Mouse (Mus musculus): Measurements from ENCODE around the gene Gabbr2. TPM values are rescaled to one million over a fixed set of nuclear protein-coding genes. Genes with fewer than 3 reads are reported as not detected.

Gene Gabbr2
- polyA plus RNA-seq, 1 experiment from 2014 or later = 0.08 TPM

DNA sequence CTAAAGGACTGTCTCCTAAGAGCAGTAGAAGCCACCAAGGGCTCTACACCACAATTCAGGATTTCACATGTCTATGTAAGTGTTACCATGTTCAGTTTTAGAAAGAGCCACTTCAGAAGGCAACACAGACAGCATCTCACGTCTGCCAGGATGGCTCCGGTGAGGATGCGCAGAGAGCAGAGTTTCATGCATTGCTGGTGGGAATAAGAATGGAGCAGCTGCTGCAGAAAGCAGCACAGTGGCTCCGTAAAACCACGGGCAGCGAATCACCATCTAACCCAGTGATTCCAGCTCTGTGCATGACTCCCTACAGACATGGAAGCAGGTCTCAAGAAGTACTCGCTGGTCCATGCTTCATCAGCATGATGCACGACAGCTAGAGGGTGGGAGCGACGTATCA lies 31.5 kb downstream of the Gabbr2 start:
- no peak overlapping the region for H3K4me3 ChIP-seq (replicated peaks)
- H3K36me3 ChIP-seq = no peaks in the 10 kb centered on the region
- no peak for ATAC-seq (ENCODE audit: insufficient number of reproducible peaks, insufficient read depth, low FRiP score, low TSS enrichment, low read depth)
- H3K27ac ChIP-seq = no peak overlapping the region
- no peak overlapping the region for H3K4me2 ChIP-seq
- peaks cover under 1% of the 10 kb centered on the region; the same call in 1 of the 2 replicates for H3K9me3 ChIP-seq
- no peaks in the 10 kb centered on the region; the same call in 1 of the 2 replicates for H3K27me3 ChIP-seq
- no peak overlapping the region for H3K9ac ChIP-seq (replicated peaks)
- no peaks in the 10 kb centered on the region for H3K4me1 ChIP-seq (replicated peaks)
- WGBS = 87% methylated on average over 10 of the region's 10 CpGs

DNA sequence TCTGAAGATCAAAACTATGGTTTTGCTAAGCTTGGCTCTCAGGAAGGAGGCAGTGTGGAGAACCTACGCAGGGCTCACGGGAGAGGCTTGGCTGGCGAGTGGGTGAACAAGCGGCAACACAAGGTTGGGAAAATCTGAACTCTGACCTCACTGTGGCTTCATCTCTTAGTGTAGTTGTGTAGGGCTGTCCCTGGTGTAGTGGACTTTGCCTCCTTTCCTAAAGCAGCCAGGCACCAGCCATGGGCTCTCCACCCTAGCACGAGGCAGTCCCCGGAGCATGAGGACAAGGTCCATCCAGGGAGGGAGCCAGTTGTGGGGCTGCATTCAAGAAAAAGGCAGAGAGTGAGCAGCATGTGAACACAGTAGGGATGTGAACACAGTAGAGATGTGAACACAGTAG lies 31.9 kb downstream of the Gabbr2 start:
- no peaks in the 10 kb centered on the region; the same call in 1 of the 2 replicates for H3K27me3 ChIP-seq
- no peak overlapping the region for H3K27ac ChIP-seq
- H3K4me3 ChIP-seq (replicated peaks) = no peak overlapping the region
- H3K4me1 ChIP-seq (replicated peaks) = no peaks in the 10 kb centered on the region
- H3K36me3 ChIP-seq = no peaks in the 10 kb centered on the region
- WGBS = 92% methylated on average over 6 of the region's 6 CpGs
- H3K4me2 ChIP-seq = no peak overlapping the region
- no peak for ATAC-seq (ENCODE audit: insufficient number of reproducible peaks, insufficient read depth, low FRiP score, low TSS enrichment, low read depth)
- H3K9ac ChIP-seq (replicated peaks) = no peak overlapping the region
- H3K9me3 ChIP-seq = no peaks in the 10 kb centered on the region

DNA sequence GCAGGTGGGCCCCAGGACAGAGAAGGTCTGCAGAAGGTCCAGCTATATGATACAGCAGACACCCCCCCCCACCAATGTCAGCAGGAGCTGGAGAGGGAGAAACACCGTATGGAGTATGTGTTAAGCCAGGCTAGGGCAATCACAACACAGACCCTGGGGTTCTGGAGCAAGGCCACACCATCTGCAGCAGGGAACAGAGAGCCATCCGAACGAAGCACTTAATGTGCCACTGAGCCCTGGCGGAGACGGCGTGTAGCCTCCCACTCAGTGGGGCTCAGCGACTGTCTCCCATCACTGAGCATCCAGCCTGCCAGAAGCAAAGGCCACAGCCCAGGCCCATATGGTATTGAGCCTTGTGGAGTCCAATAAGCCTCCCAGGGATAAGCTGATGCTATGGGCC lies 33.7 kb downstream of the Gabbr2 start:
- H3K9ac ChIP-seq (replicated peaks) = no peak overlapping the region
- no peaks in the 10 kb centered on the region for H3K36me3 ChIP-seq
- H3K4me2 ChIP-seq = no peak overlapping the region
- H3K4me1 ChIP-seq (replicated peaks) = no peaks in the 10 kb centered on the region
- no peak overlapping the region for H3K4me3 ChIP-seq (replicated peaks)
- no peak overlapping the region for H3K27ac ChIP-seq
- no peaks in the 10 kb centered on the region for H3K9me3 ChIP-seq
- WGBS = 82% methylated on average over 7 of the region's 7 CpGs
- ATAC-seq (ENCODE audit: insufficient number of reproducible peaks, insufficient read depth, low FRiP score, low TSS enrichment, low read depth) = no peak
- no peaks in the 10 kb centered on the region; the same call in 1 of the 2 replicates for H3K27me3 ChIP-seq

DNA sequence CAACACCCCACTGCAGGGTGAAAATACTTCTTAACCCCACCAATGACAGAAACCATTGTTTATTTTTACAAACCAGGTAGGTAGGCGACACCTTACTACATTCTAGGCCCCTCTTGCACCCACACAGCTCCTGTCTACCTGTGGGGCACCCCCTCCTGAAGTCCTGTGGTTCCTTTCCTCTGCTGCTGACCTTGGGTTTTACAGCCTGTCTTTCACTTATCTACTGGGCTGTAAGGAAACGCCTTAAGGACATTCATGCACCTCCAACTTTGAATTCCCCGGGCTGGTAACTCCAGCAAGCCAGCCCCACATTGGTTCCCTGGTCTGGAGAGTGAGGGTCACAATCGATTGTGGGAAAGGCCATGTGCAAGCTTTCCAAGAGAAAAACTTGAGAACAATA lies 34.7 kb downstream of the Gabbr2 start:
- WGBS = 61% methylated on average over 4 of the region's 4 CpGs
- no peak overlapping the region for H3K4me2 ChIP-seq
- H3K27me3 ChIP-seq = no peaks in the 10 kb centered on the region
- no peaks in the 10 kb centered on the region for H3K9me3 ChIP-seq
- no peak overlapping the region for H3K4me3 ChIP-seq (replicated peaks)
- ATAC-seq (ENCODE audit: insufficient number of reproducible peaks, insufficient read depth, low FRiP score, low TSS enrichment, low read depth) = no peak
- H3K4me1 ChIP-seq (replicated peaks) = no peaks in the 10 kb centered on the region
- H3K27ac ChIP-seq = no peak overlapping the region
- H3K36me3 ChIP-seq = no peaks in the 10 kb centered on the region
- no peak overlapping the region for H3K9ac ChIP-seq (replicated peaks)

DNA sequence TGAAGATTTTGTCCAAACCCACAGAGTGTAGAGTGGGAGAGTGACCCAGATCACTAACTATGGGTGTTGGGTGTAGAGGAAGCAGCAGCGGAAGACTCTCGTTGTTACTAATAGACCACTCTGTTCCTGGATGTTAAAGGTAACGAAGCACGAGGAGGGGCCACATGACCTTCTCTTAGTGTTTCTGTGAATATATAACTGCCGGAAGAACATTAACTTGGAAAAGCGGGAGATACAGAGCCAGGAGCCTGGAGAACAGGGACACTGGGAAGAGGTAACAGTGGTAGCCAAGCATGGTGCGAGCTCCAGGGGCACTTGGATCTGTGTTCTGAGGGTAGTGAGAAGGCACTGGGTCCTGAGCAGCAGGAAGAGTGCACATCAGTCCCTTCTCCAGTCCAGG lies 38.7 kb downstream of the Gabbr2 start:
- Histone ChIP-seq H3K9ac (replicated peaks) (no peak overlapping the region), H3K4me1 (replicated peaks) (no peaks in the 10 kb centered on the region), H3K4me3 (replicated peaks) (no peak overlapping the region), H3K9me3 (no peaks in the 10 kb centered on the region), H3K36me3 (no peaks in the 10 kb centered on the region), H3K4me2 (no peak overlapping the region), H3K27me3 (no peaks in the 10 kb centered on the region), H3K27ac (no peak overlapping the region)
- 84% methylated on average over 7 of the region's 7 CpGs for WGBS
- ATAC-seq (ENCODE audit: insufficient number of reproducible peaks, insufficient read depth, low FRiP score, low TSS enrichment, low read depth) = no peak

DNA sequence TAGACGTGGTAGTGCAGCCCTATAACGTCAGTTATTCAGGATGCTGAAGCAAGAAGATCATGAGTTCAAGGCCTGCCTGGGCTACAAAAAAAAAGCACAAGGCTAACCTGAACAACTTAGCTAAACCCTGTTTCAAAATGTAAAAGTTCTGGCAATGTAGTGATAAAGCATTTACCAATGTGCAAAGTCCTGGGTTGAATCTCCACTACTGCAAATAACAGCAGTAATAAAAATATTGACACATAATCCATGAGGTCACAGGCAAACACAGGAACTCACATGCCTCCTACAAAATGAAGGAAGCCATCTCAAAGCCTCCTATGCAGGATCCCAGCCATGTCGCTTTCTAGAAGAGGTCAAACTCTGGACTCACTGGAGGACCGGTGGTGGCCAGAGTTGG lies 39.1 kb downstream of the Gabbr2 start:
- Histone ChIP-seq H3K9ac (replicated peaks) (no peak overlapping the region), H3K27me3 (no peaks in the 10 kb centered on the region), H3K27ac (no peak overlapping the region), H3K4me1 (replicated peaks) (no peaks in the 10 kb centered on the region), H3K4me2 (no peak overlapping the region), H3K9me3 (no peaks in the 10 kb centered on the region), H3K36me3 (no peaks in the 10 kb centered on the region), H3K4me3 (replicated peaks) (no peak overlapping the region)
- ATAC-seq (ENCODE audit: insufficient number of reproducible peaks, insufficient read depth, low FRiP score, low TSS enrichment, low read depth) = no peak
- 97% methylated on average over 4 of the region's 4 CpGs for WGBS

DNA sequence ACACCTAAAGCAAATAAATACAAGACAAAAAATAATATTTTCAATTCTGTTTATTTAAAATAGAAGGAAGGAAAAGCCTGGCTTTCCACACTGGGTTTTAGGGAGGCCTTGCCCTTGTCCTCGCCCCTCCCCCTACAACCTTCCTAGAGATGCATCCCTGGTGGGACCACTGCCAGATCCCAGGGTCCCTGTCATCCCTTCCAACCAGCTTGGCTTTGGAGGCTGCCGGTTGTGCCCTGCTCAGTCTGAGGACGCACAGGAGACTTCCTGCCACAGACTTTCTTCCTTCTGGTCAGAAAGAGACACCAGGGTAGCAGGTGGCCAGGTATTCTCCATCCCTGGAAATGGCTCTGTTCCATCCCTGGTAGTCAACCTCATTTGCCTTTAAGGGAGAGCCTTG lies 57.4 kb downstream of the Gabbr2 start:
- H3K36me3 ChIP-seq = no peaks in the 10 kb centered on the region
- no peaks in the 10 kb centered on the region for H3K27me3 ChIP-seq
- no peak overlapping the region for H3K9ac ChIP-seq (replicated peaks)
- no peaks in the 10 kb centered on the region for H3K4me1 ChIP-seq (replicated peaks)
- no peak overlapping the region for H3K4me2 ChIP-seq
- H3K4me3 ChIP-seq (replicated peaks) = no peak overlapping the region
- no peaks in the 10 kb centered on the region for H3K9me3 ChIP-seq
- no peak overlapping the region for H3K27ac ChIP-seq
- 81% methylated on average over 3 of the region's 3 CpGs for WGBS
- ATAC-seq (ENCODE audit: insufficient number of reproducible peaks, insufficient read depth, low FRiP score, low TSS enrichment, low read depth) = no peak

DNA sequence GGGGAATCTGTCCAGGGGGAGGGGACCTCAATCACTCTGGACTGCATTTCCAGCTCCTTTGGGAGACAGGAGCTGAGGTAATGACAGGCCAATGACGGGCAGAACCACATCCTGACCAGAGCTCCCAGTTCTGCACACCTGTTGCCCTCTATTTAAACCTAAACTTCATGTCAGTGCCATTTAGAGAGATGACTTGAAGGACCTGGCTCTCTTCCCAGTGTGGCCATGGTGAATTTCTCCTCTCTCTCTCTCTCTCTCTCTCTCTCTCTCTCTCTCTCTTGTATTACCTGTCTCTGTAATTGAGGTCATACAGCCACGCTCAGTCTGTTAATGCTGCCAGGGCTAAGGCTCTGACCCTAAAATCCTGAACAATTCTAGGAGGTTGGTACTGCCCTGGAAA lies 58.1 kb downstream of the Gabbr2 start:
- Histone ChIP-seq H3K4me2 (no peak overlapping the region), H3K9ac (replicated peaks) (no peak overlapping the region), H3K9me3 (no peaks in the 10 kb centered on the region), H3K27me3 (no peaks in the 10 kb centered on the region), H3K4me1 (replicated peaks) (no peaks in the 10 kb centered on the region), H3K36me3 (no peaks in the 10 kb centered on the region), H3K27ac (no peak overlapping the region), H3K4me3 (replicated peaks) (no peak overlapping the region)
- 82% methylated on average over 2 of the region's 2 CpGs for WGBS
- ATAC-seq (ENCODE audit: insufficient number of reproducible peaks, insufficient read depth, low FRiP score, low TSS enrichment, low read depth) = no peak

DNA sequence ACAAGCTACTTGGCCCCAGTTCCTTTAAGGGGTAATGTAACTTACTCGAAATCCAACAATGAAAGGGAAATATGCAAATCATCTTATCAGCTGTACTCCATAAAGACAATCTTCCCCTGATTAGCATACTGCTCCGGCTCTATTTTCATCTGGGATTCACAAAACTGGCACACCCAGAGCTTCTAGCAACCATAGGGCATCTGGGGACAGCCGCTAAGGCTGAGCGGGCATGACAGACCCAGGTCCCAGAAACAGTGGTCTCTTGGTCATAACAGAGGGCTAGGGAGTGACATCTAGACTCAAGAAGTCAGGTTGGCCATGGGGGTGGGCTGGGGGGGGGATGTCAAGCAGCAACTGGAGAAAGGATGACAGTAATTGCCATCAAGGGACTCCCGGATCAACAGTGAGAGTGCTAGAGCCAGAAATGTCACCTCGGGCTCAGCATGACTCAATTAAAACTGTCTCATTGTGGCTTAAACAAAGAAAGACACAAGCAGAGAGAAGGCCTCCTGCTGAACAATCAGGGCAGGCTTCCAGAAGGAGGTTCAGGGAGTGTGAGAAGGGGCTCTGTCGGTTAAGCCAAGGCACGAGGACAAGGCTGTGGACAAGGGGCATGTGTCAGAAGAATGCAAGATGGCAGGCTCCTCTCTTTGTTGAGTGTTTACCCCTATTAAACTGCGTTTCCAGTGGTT lies 59.8 kb downstream of the Gabbr2 start:
- no peak overlapping the region for H3K9ac ChIP-seq (replicated peaks)
- no peak overlapping the region for H3K4me2 ChIP-seq
- H3K36me3 ChIP-seq = no peaks in the 10 kb centered on the region
- no peaks in the 10 kb centered on the region for H3K9me3 ChIP-seq
- no peaks in the 10 kb centered on the region for H3K27me3 ChIP-seq
- no peak overlapping the region for H3K27ac ChIP-seq
- WGBS = 78% methylated on average over 9 of the region's 9 CpGs
- no peak overlapping the region for H3K4me3 ChIP-seq (replicated peaks)
- no peaks in the 10 kb centered on the region for H3K4me1 ChIP-seq (replicated peaks)
- ATAC-seq (ENCODE audit: insufficient number of reproducible peaks, insufficient read depth, low FRiP score, low TSS enrichment, low read depth) = no peak

DNA sequence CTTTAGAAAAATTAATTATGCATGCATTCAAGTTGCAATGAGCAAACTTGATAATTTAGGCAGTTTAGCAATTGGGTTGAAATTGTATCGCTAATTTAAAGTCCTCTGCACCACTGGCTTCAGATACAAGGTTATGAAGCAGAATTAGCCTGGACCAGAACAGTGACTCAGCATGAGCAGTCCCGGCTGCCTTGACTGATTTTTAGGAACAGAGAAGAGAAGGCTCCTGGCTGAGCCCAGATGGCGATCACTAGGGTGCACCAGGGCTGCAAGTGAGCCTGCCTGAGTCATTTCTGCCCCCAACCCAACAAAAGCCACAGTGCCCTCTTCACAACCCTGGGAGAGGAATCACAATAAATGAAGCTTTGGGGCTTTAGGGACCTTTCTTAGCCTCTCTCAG lies 63.6 kb downstream of the Gabbr2 start:
- H3K4me3 ChIP-seq (replicated peaks) = no peak overlapping the region
- H3K9me3 ChIP-seq = no peaks in the 10 kb centered on the region
- H3K9ac ChIP-seq (replicated peaks) = no peak overlapping the region
- no peaks in the 10 kb centered on the region for H3K36me3 ChIP-seq
- H3K27ac ChIP-seq = no peak overlapping the region
- H3K4me2 ChIP-seq = no peak overlapping the region
- no peak for ATAC-seq (ENCODE audit: insufficient number of reproducible peaks, insufficient read depth, low FRiP score, low TSS enrichment, low read depth)
- H3K27me3 ChIP-seq = no peaks in the 10 kb centered on the region
- H3K4me1 ChIP-seq (replicated peaks) = no peaks in the 10 kb centered on the region
- 72% methylated on average over 3 of the region's 3 CpGs for WGBS

DNA sequence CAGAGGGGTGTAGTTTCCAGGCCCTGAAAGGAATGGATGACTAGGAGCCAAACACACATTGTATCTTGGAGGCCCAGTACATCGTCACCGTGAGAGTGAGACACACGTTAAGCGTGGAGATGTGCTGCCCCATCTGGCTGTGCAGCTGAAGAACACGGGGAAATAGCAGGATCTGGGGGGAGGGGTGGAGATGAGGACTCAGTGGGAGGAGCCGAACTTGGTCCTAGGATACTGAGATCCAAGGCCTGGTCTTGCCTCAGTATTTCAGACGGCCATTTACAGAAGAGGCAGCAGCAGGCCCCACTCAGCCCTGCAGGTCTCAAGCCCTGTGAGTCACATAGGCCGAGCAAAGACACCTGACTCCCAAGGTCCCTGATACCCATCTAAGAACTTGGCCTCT lies 72.5 kb downstream of the Gabbr2 start:
- no peak for ATAC-seq (ENCODE audit: insufficient number of reproducible peaks, insufficient read depth, low FRiP score, low TSS enrichment, low read depth)
- Histone ChIP-seq H3K4me3 (replicated peaks) (no peak overlapping the region), H3K27ac (no peak overlapping the region), H3K4me2 (no peak overlapping the region), H3K9ac (replicated peaks) (no peak overlapping the region), H3K4me1 (replicated peaks) (no peaks in the 10 kb centered on the region), H3K36me3 (no peaks in the 10 kb centered on the region), H3K27me3 (0 out of 2 replicates have a peak, but pooled peaks cover 10% of the 10 kb centered on the region), H3K9me3 (no peaks in the 10 kb centered on the region)
- 57% methylated on average over 8 of the region's 8 CpGs for WGBS

DNA sequence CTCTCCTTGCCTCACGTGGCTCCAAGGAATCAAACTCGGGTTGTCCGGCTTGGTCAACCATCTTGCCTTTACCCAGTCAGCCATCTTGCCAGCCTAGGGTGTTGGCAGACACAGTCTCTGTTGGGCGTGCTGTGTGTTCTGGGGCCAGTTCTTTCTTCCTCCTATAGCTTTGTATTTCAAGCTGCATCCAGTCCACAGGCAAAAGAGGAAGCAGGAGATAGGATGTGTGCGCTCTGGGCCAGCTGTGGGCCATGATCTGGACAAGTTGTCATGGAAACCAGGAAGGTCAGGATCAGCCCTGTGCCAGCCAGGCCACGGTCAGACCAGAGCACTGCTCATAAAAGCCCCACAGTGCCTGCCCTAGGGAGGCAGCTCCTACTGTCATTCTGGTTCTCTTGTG lies 74.9 kb downstream of the Gabbr2 start:
- Histone ChIP-seq H3K9me3 (no peaks in the 10 kb centered on the region), H3K4me3 (replicated peaks) (no peak overlapping the region), H3K4me2 (no peak overlapping the region), H3K27ac (no peak overlapping the region), H3K4me1 (replicated peaks) (peaks cover 5% of the 10 kb centered on the region; the same call in 1 of the 2 replicates), H3K36me3 (no peaks in the 10 kb centered on the region), H3K27me3 (0 out of 2 replicates have a peak, but pooled peaks cover 10% of the 10 kb centered on the region), H3K9ac (replicated peaks) (no peak overlapping the region)
- WGBS = 75% methylated on average over 6 of the region's 6 CpGs
- ATAC-seq (ENCODE audit: insufficient number of reproducible peaks, insufficient read depth, low FRiP score, low TSS enrichment, low read depth) = no peak

Measured in limb, embryonic 12.5 days (tissue).